In the genomic region with DNA sequence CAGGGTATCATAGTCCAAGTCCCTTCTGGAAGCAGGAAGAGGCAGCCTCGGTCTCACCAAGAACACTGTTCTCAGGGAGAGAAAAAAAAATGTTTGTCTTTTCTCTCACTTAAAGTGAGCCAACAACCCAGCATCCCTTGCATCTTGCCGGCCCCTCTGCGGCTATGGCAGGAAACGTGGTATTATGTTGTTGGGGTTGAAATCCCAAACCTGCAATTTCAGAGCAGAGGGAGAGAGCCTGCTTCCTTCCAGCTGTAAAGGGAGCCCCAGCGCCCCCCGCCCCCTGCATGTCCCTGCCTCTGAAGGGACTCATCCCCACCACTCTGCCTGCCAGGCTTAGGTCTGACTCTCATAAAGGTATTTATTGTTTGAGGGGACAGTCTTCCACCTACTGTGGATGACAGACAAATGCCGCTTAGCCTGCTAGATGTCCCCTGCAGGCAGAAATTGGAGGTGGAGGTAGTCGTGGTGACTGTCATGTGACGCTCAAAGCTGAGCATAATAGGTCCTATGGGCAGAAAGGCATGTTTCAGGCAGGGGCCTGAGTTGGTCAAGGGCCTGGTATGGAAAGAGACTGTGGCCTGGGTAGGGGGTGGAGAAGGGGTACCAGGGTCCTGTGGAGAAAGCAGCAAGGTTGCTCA, we compare ENCODE assay signal across 8 mouse cellular contexts. TPM values are rescaled to one million over a fixed set of nuclear protein-coding genes. Genes with fewer than 3 reads are reported as not detected.
DNase-seq lines count a peak whose midpoint lies in the region; ATAC-seq and TF ChIP-seq lines count a peak whose summit lies in the region.

No protein-coding gene starts in this region.

- H3K4me2 ChIP-seq in kidney, postnatal 0 days (ENCODE audit: low read length) = no peak overlapping the region
- no peak overlapping the region for H3K4me2 ChIP-seq in embryonic facial prominence, embryonic 11.5 days (ENCODE audit: low read depth, low read length)

- TF ChIP-seq CTCF in kidney, postnatal 0 days (IDR thresholded peaks at IDR 0.05; ENCODE audit: low read depth) = 0 out of 2 replicates have a peak, but pooled peaks have one; percentile 4
- TF ChIP-seq CTCF in small intestine, adult 2 months (IDR thresholded peaks at IDR 0.05; ENCODE audit: extremely low read depth, insufficient read length, insufficient replicate concordance, low read depth, low read length) = no peak

- no peak for ATAC-seq in kidney, postnatal 0 days (replicated peaks; ENCODE audit: low FRiP score, low read depth)
- ATAC-seq in embryonic facial prominence, embryonic 11.5 days (replicated peaks; ENCODE audit: insufficient number of reproducible peaks, low FRiP score, low TSS enrichment, low read depth) = no peak

- no peak overlapping the region for H3K9ac ChIP-seq in kidney, postnatal 0 days (ENCODE audit: low read depth, low read length)
- no peak overlapping the region for H3K9ac ChIP-seq in embryonic facial prominence, embryonic 11.5 days (replicated peaks; ENCODE audit: low read length)

- no peaks in the 10 kb centered on the region for H3K9me3 ChIP-seq in kidney, postnatal 0 days (replicated peaks; ENCODE audit: low read length)
- H3K9me3 ChIP-seq in embryonic facial prominence, embryonic 11.5 days (replicated peaks; ENCODE audit: control insufficient read depth, low read length) = no peaks in the 10 kb centered on the region

- H3K27me3 ChIP-seq in kidney, postnatal 0 days (ENCODE audit: insufficient read depth, low read length) = no peaks in the 10 kb centered on the region
- H3K27me3 ChIP-seq in embryonic facial prominence, embryonic 11.5 days (ENCODE audit: control insufficient read depth, insufficient read depth, low read length) = no peaks in the 10 kb centered on the region
- H3K27me3 ChIP-seq in small intestine, adult 2 months (ENCODE audit: control insufficient read depth, insufficient read depth, low read length) = no peaks in the 10 kb centered on the region

- H3K27ac ChIP-seq in kidney, postnatal 0 days = no peak overlapping the region
- H3K27ac ChIP-seq in embryonic facial prominence, embryonic 11.5 days (replicated peaks; ENCODE audit: low read depth, low read length) = 0 out of 2 replicates have a peak overlapping the region, but pooled peaks have one; percentile 5
- H3K27ac ChIP-seq in small intestine, adult 2 months (ENCODE audit: insufficient read depth, low read depth, low read length) = peak overlapping the region; percentile 71

- H3K36me3 ChIP-seq in kidney, postnatal 0 days (ENCODE audit: insufficient read depth, low read length) = 0 out of 2 replicates have a peak, but pooled peaks cover 7% of the 10 kb centered on the region
- H3K36me3 ChIP-seq in embryonic facial prominence, embryonic 11.5 days (replicated peaks; ENCODE audit: control insufficient read depth, insufficient read depth, low read depth, low read length) = no peaks in the 10 kb centered on the region; the same call in 1 of the 2 replicates
- H3K36me3 ChIP-seq in small intestine, adult 2 months (ENCODE audit: control insufficient read depth, insufficient read depth, low read length) = no peaks in the 10 kb centered on the region

- no peak for DNase-seq in kidney, postnatal 0 days (ENCODE audit: low spot score)
- no peak for DNase-seq in kidney, adult 9 months
- DNase-seq in CD8-positive naive resting alpha-beta T cell, adult 2 months (ENCODE audit: low read depth in 2 of 2, low spot score in 2 of 2) = peak; percentile 54 to 71
- DNase-seq in embryonic facial prominence, embryonic 11.5 days (ENCODE audit: low spot score) = peak; percentile 34
- DNase-seq in left cerebral cortex, adult 9 months (ENCODE audit: low spot score in 2 of 2) = no peak
- no peak for DNase-seq in layer of hippocampus, postnatal 14 days (ENCODE audit: low spot score in 2 of 2)
- DNase-seq in adrenal gland, postnatal 10 days = no peak

- 0 out of 2 replicates have a peak, but pooled peaks cover 9% of the 10 kb centered on the region for H3K4me1 ChIP-seq in kidney, postnatal 0 days (replicated peaks; ENCODE audit: insufficient read depth, low read length)
- H3K4me1 ChIP-seq in embryonic facial prominence, embryonic 11.5 days (ENCODE audit: control insufficient read depth, insufficient read depth, low read length) = no peaks in the 10 kb centered on the region; the same call in 1 of the 2 replicates
- peaks cover 8% of the 10 kb centered on the region for H3K4me1 ChIP-seq in small intestine, adult 2 months (ENCODE audit: control insufficient read depth, insufficient read depth, insufficient read length, low read length)

- TF ChIP-seq POLR2A in small intestine, adult 2 months (IDR thresholded peaks at IDR 0.05; ENCODE audit: low read depth, low read length) = no peak

- 45% methylated on average over 9 of the region's 9 CpGs for WGBS in kidney, postnatal 0 days
- 46% methylated on average over 9 of the region's 9 CpGs for WGBS in embryonic facial prominence, embryonic 11.5 days
- WGBS in small intestine, adult 2 months = 47% methylated on average over 9 of the region's 9 CpGs

- no peak overlapping the region for H3K4me3 ChIP-seq in kidney, postnatal 0 days (replicated peaks; ENCODE audit: low read depth, low read length)
- H3K4me3 ChIP-seq in embryonic facial prominence, embryonic 11.5 days (ENCODE audit: low read depth, low read length) = no peak overlapping the region
- no peak overlapping the region for H3K4me3 ChIP-seq in small intestine, adult 2 months (ENCODE audit: low read depth, low read length)

RNA-seq across cellular contexts. Expression of a gene that starts 28.7 kb away (rescaled TPM):
- 12.2 and 13.5 TPM in 2 replicates for polyA plus RNA-seq in kidney, postnatal 0 days (2015; fragmentation: Nextera tagmentation; extraction: Ambion mirVana)
- 10.6 and 10.8 TPM in 2 replicates for polyA plus RNA-seq in embryonic facial prominence, embryonic 11.5 days (2014; fragmentation: Nextera tagmentation; extraction: Ambion mirVana)
- 8.1 and 18.6 TPM in 2 replicates for polyA plus RNA-seq in small intestine, adult 2 months (2012; rRNA removed)
- total RNA-seq in layer of hippocampus, postnatal 14 days (2021) = 1 to 10 TPM; 3.4 to 5.0 TPM
- total RNA-seq in adrenal gland, postnatal 10 days (2021) = 1 to 10 TPM; 5.8 to 6.6 TPM

RNA-seq across cellular contexts. Expression of a gene that starts 28.9 kb away (rescaled TPM):
- polyA plus RNA-seq in kidney, postnatal 0 days (2015; fragmentation: Nextera tagmentation; extraction: Ambion mirVana) = 5.2 and 6.6 TPM in 2 replicates
- 3.3 and 3.5 TPM in 2 replicates for polyA plus RNA-seq in embryonic facial prominence, embryonic 11.5 days (2014; fragmentation: Nextera tagmentation; extraction: Ambion mirVana)
- 5.8 and 12.5 TPM in 2 replicates for polyA plus RNA-seq in small intestine, adult 2 months (2012; rRNA removed)
- total RNA-seq in layer of hippocampus, postnatal 14 days (2021) = 10 to 100 TPM; 12.7 to 13.6 TPM
- 10 to 100 TPM; 11.1 to 13.5 TPM for total RNA-seq in adrenal gland, postnatal 10 days (2021)

RNA-seq across cellular contexts. Expression of a gene that starts 48.8 kb away (rescaled TPM):
- polyA plus RNA-seq in kidney, postnatal 0 days (2015; fragmentation: Nextera tagmentation; extraction: Ambion mirVana) = 10.4 and 12.1 TPM in 2 replicates
- 8.3 and 9.0 TPM in 2 replicates for polyA plus RNA-seq in embryonic facial prominence, embryonic 11.5 days (2014; fragmentation: Nextera tagmentation; extraction: Ambion mirVana)
- 12.5 and 20.1 TPM in 2 replicates for polyA plus RNA-seq in small intestine, adult 2 months (2012; rRNA removed)
- total RNA-seq in layer of hippocampus, postnatal 14 days (2021) = 10 to 100 TPM; 34.8 to 35.3 TPM
- total RNA-seq in adrenal gland, postnatal 10 days (2021) = 10 to 100 TPM; 36.7 to 49.2 TPM

Comparison
In these comparisons a context has a peak if more than half of its experiments do, and no peak if none do; other contexts are left out.
1. DNase-seq: peak in CD8-positive naive resting alpha-beta T cell, adult 2 months (2 of 2) and embryonic facial prominence, embryonic 11.5 days (single experiment); none in kidney, postnatal 0 days (single experiment), kidney, adult 9 months (single experiment), left cerebral cortex, adult 9 months (0 of 2), layer of hippocampus, postnatal 14 days (0 of 2) and adrenal gland, postnatal 10 days (single experiment).